Mouse (Mus musculus) G1E (cell line): ENCODE measurements around the gene Yeats4.

Source experiments
- CTCF ChIP-seq: IDR thresholded peaks from 2 replicates; pipeline ENCODE4 v1.5.1; 2012; ENCODE audit warnings: low read depth, low read length, inconsistent platforms, mixed read lengths
- GATA1 ChIP-seq: IDR thresholded peaks from 2 replicates; pipeline ENCODE4 v1.6.1; 2012; ENCODE audit warnings: borderline replicate concordance, low read length, inconsistent platforms, mixed read lengths
- GATA2 ChIP-seq: IDR thresholded peaks from 2 replicates; pipeline ENCODE4 v1.6.1; 2012; ENCODE audit warnings: low read depth, low read length, inconsistent platforms, borderline replicate concordance
- POLR2AphosphoS5 ChIP-seq: IDR thresholded peaks from 2 replicates; pipeline ENCODE4 v1.6.1; 2012; ENCODE audit warnings: low read depth, low read length, inconsistent platforms; ENCODE audit not compliant: insufficient replicate concordance
- TAL1 ChIP-seq: conservative IDR thresholded peaks from 2 replicates; pipeline ENCODE4 v1.6.1; 2012; ENCODE audit warnings: low read depth, low read length, inconsistent platforms, mixed read lengths

DNA sequence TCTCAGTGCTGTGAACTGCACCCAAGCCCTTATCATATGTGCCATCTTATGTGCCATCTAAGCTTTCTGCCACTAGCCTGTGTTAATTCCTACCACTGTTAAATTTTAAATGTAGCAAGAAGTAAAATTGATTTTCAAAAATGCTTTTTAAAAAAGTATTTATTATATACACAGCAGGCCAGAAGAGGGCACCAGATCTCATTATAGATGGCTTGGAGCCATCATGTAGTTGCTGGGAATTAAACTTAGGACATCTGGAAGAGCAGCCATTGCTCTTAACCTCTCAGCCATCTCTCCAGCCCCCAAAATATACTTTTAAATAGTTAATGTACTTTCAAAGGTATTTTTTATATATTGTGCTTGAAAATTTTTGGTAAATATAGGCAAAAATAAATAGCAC, 47.7 kb upstream of the Yeats4 start:
- TF ChIP-seq CTCF (no peak), GATA1 (no peak), POLR2AphosphoS5 (no peak), TAL1 (no peak), GATA2 (no peak)
